Mouse (Mus musculus) hindbrain, embryonic 16.5 days (tissue): ENCODE results near the gene Usp5. TPM values are rescaled to one million over a fixed set of nuclear protein-coding genes. Genes with fewer than 3 reads are reported as not detected.
"Not testable (repeated sequence)": the region's sequence is repeated elsewhere in the genome, so short reads cannot be mapped to it uniquely, and the experiment has no call there.

ENCODE experiments used
- ATAC-seq: fragments of 200-750 bp; cut with Nextera tagmentation; 2 replicates; pipeline ENCODE4 v1.8.0; 2017; ENCODE audit warnings: moderate TSS enrichment, moderate library complexity
- H3K27ac ChIP-seq: fragments of 300-500 bp; sonication (generic); 2 replicates; pipeline ENCODE4 v1.5.1; 2014; ENCODE audit warnings: low read depth, mild to moderate bottlenecking, control low read depth, low read length, moderate library complexity
- H3K27me3 ChIP-seq: fragments of 300-500 bp; sonication (generic); replicated peaks from 2 replicates; pipeline ENCODE4 v1.6.1; 2014; ENCODE audit warnings: low read length; ENCODE audit not compliant: control insufficient read depth, insufficient read depth
- H3K36me3 ChIP-seq: fragments of 300-500 bp; sonication (generic); 2 replicates; pipeline ENCODE4 v1.6.1; 2014; ENCODE audit warnings: mild to moderate bottlenecking, low read length, moderate library complexity, mixed read lengths; ENCODE audit not compliant: control insufficient read depth, insufficient read depth
- H3K4me1 ChIP-seq: fragments of 300-500 bp; sonication (generic); 2 replicates; pipeline ENCODE4 v1.6.1; 2014; ENCODE audit warnings: low read depth, low read length; ENCODE audit not compliant: control insufficient read depth, insufficient read depth
- H3K4me2 ChIP-seq: fragments of 300-500 bp; sonication (generic); 2 replicates; pipeline ENCODE4 v1.6.1; 2014; ENCODE audit warnings: mild to moderate bottlenecking, low read length, control low read depth, moderate library complexity
- H3K4me3 ChIP-seq: fragments of 300-500 bp; sonication (generic); 2 replicates; pipeline ENCODE4 v1.5.1; 2014; ENCODE audit warnings: mild to moderate bottlenecking, low read length, control low read depth, moderate library complexity
- H3K9ac ChIP-seq: fragments of 300-500 bp; sonication (generic); 2 replicates; pipeline ENCODE4 v1.6.1; 2014; ENCODE audit warnings: low read depth, mild to moderate bottlenecking, control low read depth, low read length, moderate library complexity
- H3K9me3 ChIP-seq: fragments of 300-500 bp; sonication (generic); 2 replicates; pipeline ENCODE4 v1.6.1; 2014; ENCODE audit warnings: mild to moderate bottlenecking, low read length, moderate library complexity; ENCODE audit not compliant: control insufficient read depth
- WGBS: fragments of 180-500 bp; shearing (Covaris S2); extraction: QIAGEN DNeasy Blood & Tissue Kit; methylation state at CpG from one replicate; pipeline ENCODE4 v1.1.7; 2014; 5-methylcytosine and 5-hydroxymethylcytosine counted together
- polyA plus RNA-seq: library from polyadenylated mRNA; unstranded; fragments of >200 nt; fragmentation: Nextera tagmentation; extraction: Ambion mirVana; gene quantifications from 2 replicates; pipeline ENCODE4 v1.2.1, GENCODE M21; 2015

Usp5 gene
- polyA plus RNA-seq, 1 experiment from 2014 or later = 220 TPM

DNA sequence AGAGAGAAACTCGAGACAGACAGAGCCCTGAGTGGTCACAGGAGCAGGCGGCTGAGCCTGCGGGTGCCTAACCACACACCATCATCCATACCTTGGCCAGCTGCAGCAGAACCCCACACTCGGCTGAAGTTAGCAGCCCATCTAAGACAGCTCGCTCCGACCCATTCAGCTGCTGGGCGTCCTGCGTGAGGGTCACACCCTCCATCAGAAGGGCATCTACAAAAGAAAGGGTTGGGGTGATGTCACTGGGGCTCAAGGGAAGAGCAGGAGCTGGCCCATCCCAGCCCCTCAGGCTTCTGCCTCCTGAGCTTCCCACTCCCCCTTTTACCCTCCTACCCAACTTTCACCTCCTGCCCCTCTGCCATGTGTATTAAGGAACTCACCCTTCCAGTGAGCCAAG, 21.3 kb upstream of the Usp5 start:
- no peaks in the 10 kb centered on the region for H3K36me3 ChIP-seq
- WGBS = 58% methylated on average over 6 of the region's 8 CpGs

DNA sequence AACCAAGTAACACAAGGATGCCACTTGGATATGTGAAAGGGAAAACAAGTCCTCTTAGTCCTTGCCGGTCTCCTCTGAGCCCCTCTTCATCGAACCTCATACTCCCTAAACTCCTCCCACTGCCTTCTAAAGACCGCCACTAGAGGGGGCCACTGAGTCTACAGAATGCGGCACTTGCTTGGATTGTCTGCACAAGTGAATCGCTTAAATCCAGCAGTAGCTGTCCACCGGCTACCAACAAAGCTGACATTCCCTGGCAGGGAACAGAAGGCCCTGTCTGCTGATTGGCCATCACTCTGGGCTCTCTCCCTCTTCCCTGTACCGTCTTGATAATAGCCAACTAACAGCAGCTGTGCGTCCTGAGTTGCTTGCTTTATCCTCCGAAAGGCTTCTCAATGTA, 18.0 kb upstream of the Usp5 start:
- Histone ChIP-seq H3K4me2 (peak overlapping the region; percentile 4; the same call in 1 of the 2 replicates), H3K9me3 (no peaks in the 10 kb centered on the region), H3K27ac (peak overlapping the region; percentile 57), H3K27me3 (no peaks in the 10 kb centered on the region), H3K4me3 (no peak overlapping the region), H3K9ac (no peak overlapping the region), H3K36me3 (peaks cover 4% of the 10 kb centered on the region; the same call in 1 of the 2 replicates), H3K4me1 (no peaks in the 10 kb centered on the region)
- 5% methylated on average over 9 of the region's 9 CpGs for WGBS
- peak; percentile 89 for ATAC-seq

More for the DNA sequence above, 21.3 kb upstream of the Usp5 start:
- H3K4me2 ChIP-seq = no peak overlapping the region
- H3K27me3 ChIP-seq = no peaks in the 10 kb centered on the region
- H3K9me3 ChIP-seq = no peaks in the 10 kb centered on the region
- H3K9ac ChIP-seq = no peak overlapping the region
- no peak for ATAC-seq
- H3K4me3 ChIP-seq = no peak overlapping the region
- H3K27ac ChIP-seq = no peak overlapping the region
- H3K4me1 ChIP-seq = peaks cover under 1% of the 10 kb centered on the region; the same call in 1 of the 2 replicates

DNA sequence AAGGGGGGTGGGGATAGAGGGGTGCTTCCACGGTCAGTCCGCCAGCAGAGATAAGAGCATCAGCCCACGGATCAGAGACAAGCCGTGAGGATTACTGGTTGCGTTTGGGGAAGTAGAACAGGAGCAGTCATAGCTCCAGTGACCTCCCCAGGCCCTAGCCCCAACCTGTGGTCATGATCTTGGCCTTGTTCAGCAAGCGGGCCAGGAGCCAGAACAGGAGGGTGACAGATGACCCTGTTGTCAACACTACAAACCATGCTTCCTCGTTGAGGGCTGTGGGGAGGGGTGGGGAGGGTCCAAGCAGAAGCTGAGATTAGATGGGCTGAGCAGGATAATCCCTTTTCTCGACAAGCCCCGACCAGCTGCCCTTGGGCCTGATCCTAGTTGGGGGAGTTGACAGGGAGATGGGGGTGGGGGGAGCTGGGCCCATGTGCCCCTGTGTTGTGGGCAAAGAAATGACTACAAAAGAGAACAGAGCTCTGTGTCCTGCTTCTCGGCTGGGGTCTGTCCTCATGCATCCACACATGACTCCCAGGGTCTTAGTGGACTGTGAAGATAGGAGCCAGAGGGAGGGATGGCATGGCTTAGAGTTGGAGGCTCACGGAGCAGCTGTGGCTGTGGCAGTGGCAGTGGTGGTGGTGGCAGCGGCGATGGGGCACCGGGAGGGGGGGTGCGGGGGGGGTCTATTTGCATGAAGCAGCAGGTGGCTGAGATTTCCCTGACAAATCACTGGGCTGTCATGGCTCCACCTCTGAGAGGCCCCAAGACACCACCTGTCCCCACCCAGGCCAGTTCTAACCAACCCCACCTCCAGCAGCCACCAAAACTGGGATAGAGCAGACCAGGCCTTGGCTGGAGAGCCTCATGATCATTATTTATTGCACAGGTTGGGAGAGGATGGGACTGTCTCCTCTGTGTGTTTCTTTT, 11.2 kb upstream of the Usp5 start, which contains the start of gene Gnb3:
Gene Gnb3, minus strand, starts transcription at position 35 of the 927 bp plus-strand sequence.
- no peak within 1 kb of the TSS for H3K4me3 ChIP-seq
- 37% methylated on average over 15 of the region's 15 CpGs for WGBS
- peak; percentile 45 for ATAC-seq
- H3K27me3 ChIP-seq = no peaks in the 10 kb centered on the region
- no peak within 1 kb of the TSS for H3K4me2 ChIP-seq
- peaks cover 7% of the 10 kb centered on the region; the same call in 1 of the 2 replicates for H3K4me1 ChIP-seq
- H3K9me3 ChIP-seq = no peaks in the 10 kb centered on the region
- H3K36me3 ChIP-seq = peaks cover 10% of the 10 kb centered on the region; the same call in 1 of the 2 replicates
- peak within 1 kb of the TSS; percentile 35; the same call in 1 of the 2 replicates for H3K9ac ChIP-seq
- H3K27ac ChIP-seq = no peak within 1 kb of the TSS

DNA sequence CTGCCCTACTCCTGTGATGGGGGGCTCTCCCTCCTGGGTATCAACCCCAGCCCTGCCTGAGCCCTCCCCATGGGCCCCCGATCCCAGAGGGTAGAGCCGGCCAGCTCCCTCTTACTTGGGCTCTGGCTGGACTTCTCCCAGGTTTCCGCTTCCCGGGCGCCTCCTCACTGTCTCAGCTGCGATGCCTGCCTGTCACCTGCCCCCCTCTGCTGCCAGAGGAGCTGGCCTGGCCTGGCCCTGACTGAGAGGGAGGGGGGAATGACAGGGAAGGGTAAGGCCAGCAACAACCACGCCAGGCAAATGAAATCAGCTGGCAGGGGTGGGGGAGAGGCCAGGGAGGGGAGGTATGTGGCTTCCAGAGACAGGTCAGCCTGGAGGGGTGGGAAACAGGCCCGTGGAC, 10.5 kb upstream of the Usp5 start:
- Histone ChIP-seq H3K4me1 (peaks cover 7% of the 10 kb centered on the region; the same call in 1 of the 2 replicates), H3K4me2 (no peak overlapping the region), H3K36me3 (peaks cover 10% of the 10 kb centered on the region; the same call in 1 of the 2 replicates), H3K9me3 (no peaks in the 10 kb centered on the region), H3K27ac (no peak overlapping the region), H3K27me3 (no peaks in the 10 kb centered on the region), H3K9ac (peak overlapping the region; percentile 22; the same call in 1 of the 2 replicates), H3K4me3 (no peak overlapping the region)
- ATAC-seq = peak; percentile 19; the same call in 1 of the 2 replicates
- 5% methylated on average over 8 of the region's 8 CpGs for WGBS

DNA sequence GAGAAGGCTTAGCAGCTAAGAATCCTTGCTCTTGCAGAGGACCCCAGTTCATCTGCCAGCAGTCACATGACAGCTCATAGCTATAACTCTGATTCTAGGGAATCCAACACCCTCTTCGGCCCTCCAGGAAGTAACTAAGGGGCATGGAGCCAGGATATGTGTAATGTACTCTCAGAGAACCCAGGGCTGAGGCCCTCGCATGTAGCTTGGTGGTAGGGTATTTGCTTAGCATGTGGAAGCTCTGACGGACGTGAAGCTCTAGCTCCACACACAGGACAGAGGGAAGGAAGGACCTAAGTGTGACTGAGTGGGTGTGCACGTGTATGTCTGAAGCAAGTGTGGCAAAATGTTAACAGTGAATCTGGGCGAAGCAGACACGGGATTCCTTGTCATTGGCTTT, 7.1 kb upstream of the Usp5 start:
- H3K9ac ChIP-seq = no peak overlapping the region
- WGBS = 84% methylated on average over 7 of the region's 7 CpGs

DNA sequence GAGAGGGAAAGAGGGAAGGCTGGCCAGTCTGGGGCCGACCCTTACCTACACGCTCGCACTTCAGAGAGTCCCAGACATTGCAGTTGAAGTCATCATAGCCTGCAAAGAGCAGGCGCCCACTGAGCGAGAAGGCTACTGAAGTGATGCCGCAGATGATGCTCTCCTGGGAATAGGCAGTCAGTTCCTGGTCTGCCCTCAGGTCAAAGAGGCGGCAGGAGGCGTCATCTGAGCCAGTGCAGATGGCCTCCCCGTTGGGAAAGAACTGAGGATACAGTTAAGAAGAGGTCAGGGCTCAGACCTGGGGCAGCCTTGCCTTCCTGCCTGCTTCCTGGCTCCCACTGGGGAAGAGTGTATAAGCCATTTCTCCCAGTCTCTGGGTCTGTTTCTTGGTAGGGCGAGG, 6.2 kb upstream of the Usp5 start:
- 59% methylated on average over 10 of the region's 10 CpGs for WGBS
- ATAC-seq = no peak
- Histone ChIP-seq H3K4me2 (no peak overlapping the region), H3K27me3 (no peaks in the 10 kb centered on the region), H3K9ac (no peak overlapping the region), H3K4me1 (peaks cover 7% of the 10 kb centered on the region; the same call in 1 of the 2 replicates), H3K36me3 (no peaks in the 10 kb centered on the region), H3K27ac (no peak overlapping the region), H3K4me3 (no peak overlapping the region), H3K9me3 (no peaks in the 10 kb centered on the region)

More for the DNA sequence above, 7.1 kb upstream of the Usp5 start:
- no peak overlapping the region for H3K4me2 ChIP-seq
- no peak for ATAC-seq
- no peak overlapping the region for H3K4me3 ChIP-seq
- H3K9me3 ChIP-seq = no peaks in the 10 kb centered on the region
- H3K36me3 ChIP-seq = peaks cover 3% of the 10 kb centered on the region; the same call in 1 of the 2 replicates
- no peaks in the 10 kb centered on the region for H3K27me3 ChIP-seq
- peaks cover 7% of the 10 kb centered on the region; the same call in 1 of the 2 replicates for H3K4me1 ChIP-seq
- no peak overlapping the region for H3K27ac ChIP-seq

DNA sequence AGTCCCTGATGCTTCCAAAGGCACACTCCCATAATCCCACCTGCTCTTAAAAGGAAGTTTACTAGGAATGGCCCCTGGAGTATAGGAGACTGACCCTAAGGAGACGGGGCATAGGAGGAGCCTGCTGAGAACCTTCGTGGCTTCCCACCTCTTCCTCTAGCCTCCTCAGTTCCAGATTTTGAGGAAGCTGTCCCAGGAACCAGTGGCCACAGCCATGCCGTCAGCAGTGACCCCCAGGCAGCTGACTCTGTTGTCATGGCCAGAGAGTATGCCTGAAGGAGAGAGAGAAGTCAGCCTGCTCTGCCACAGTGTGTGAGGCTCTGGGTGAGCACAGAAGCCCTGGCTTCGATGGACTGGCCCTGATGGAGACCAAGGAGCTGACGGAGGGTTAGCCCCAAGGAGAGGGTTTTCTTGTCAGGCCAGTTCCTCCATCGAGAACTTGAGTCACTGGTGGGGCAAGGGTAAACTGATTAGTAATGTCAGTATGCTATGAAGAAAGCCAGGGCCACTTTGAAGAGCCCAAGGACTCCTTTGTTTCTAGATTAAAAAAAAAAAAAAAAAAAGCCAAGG, 5.3 kb upstream of the Usp5 start:
- Histone ChIP-seq H3K4me2 (no peak overlapping the region), H3K9me3 (no peaks in the 10 kb centered on the region), H3K4me3 (no peak overlapping the region), H3K36me3 (no peaks in the 10 kb centered on the region), H3K27me3 (no peaks in the 10 kb centered on the region), H3K4me1 (peaks cover 4% of the 10 kb centered on the region), H3K27ac (no peak overlapping the region), H3K9ac (no peak overlapping the region)
- no peak for ATAC-seq
- 87% methylated on average over 6 of the region's 6 CpGs for WGBS

DNA sequence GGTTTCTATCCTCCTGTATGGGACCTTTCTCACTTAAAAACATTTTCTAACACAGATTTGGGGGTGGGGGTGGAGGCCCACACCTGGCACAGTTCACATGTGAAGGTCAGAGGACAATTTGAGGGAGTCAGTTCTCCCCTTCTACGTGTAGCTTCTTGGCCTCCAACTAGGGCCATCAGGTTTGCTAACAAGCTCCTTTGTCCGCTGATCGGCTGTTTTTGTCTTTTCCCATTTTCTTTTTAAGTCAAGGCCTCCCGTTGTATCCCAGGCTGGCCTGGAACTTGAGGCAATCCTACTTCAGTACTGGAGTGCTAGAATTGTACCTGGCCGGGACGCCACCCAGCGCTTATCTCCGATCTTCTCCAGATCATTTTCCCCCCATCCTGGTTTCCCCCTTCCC, 2.4 kb upstream of the Usp5 start:
- Histone ChIP-seq H3K9me3 (no peaks in the 10 kb centered on the region), H3K36me3 (no peaks in the 10 kb centered on the region), H3K27me3 (no peaks in the 10 kb centered on the region), H3K4me1 (peaks cover 14% of the 10 kb centered on the region), H3K9ac (no peak overlapping the region), H3K27ac (no peak overlapping the region), H3K4me2 (no peak overlapping the region), H3K4me3 (no peak overlapping the region)
- 93% methylated on average over 8 of the region's 8 CpGs for WGBS
- ATAC-seq = no peak

DNA sequence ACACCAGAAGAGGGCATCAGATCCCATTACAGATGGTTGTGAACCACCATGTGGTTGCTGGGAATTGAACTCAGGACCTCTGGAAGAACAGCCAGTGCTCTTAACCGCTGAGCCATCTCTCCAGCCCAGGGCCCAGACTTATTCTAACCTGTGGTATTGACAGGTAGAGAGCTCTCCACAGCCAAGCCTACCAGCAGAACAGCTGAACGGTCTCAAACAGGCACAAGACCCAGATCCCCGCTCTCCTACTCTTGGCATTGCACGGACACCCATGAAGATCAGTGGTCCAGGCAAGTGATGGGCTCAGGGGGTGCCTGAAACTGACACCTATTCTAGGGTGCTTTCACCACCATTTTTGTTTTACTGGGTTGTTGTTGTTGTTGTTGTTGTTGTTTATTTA, 1.9 kb upstream of the Usp5 start:
- ATAC-seq, H3K9me3 ChIP-seq, H3K36me3 ChIP-seq, H3K9ac ChIP-seq, H3K4me2 ChIP-seq, H3K27ac ChIP-seq, H3K27me3 ChIP-seq, H3K4me3 ChIP-seq: not testable (repeated sequence)
- peaks cover 14% of the 10 kb centered on the region for H3K4me1 ChIP-seq
- WGBS = 93% methylated on average over 4 of the region's 4 CpGs
